Mouse (Mus musculus): ENCODE results near the gene Maff. TPM values are rescaled to one million over a fixed set of nuclear protein-coding genes. Genes with fewer than 3 reads are reported as not detected.

Maff gene
- total RNA-seq (2021): 1 to 10 TPM; 3.8 to 4.0 TPM
- long read RNA-seq, experiment 1, partial matches to known transcripts: 0 of 2 reads
- long read RNA-seq, experiment 1, other reads (novel, unspliced or antisense): 1 of 2 reads
- long read RNA-seq, experiment 2: 0 reads

- no peak for DNase-seq (ENCODE audit: low spot score in 2 of 2)
Measured at GRCm38 (mm10) chr15:79346051-79346793, at the start of gene Maff. Maff (plus strand) TSS chr15:79346621.

- no peak for DNase-seq (ENCODE audit: low spot score in 2 of 2)
Measured at GRCm38 (mm10) chr15:79298553-79298952, 47.9 kb upstream of the Maff start.

GRCm38 (mm10) chr15:79299563-79300155 lies 46.8 kb upstream of the Maff start:
- no peak for DNase-seq (ENCODE audit: low spot score in 2 of 2)

GRCm38 (mm10) chr15:79303725-79304124 lies 42.7 kb upstream of the Maff start:
- no peak for DNase-seq (ENCODE audit: low spot score in 2 of 2)

- no peak for DNase-seq (ENCODE audit: low spot score in 2 of 2)
Measured at GRCm38 (mm10) chr15:79304832-79305231, 41.6 kb upstream of the Maff start.

- DNase-seq (ENCODE audit: low spot score in 2 of 2): no peak
Measured at GRCm38 (mm10) chr15:79306043-79306637, 40.3 kb upstream of the Maff start.

- DNase-seq (ENCODE audit: low spot score in 2 of 2): no peak
Measured at GRCm38 (mm10) chr15:79307861-79308260, 38.6 kb upstream of the Maff start.

GRCm38 (mm10) chr15:79313848-79314369 lies 32.5 kb upstream of the Maff start:
- DNase-seq (ENCODE audit: low spot score in 2 of 2): no peak

GRCm38 (mm10) chr15:79321733-79322190 lies 24.7 kb upstream of the Maff start:
- no peak for DNase-seq (ENCODE audit: low spot score in 2 of 2)

GRCm38 (mm10) chr15:79322281-79322990 lies 24.0 kb upstream of the Maff start:
- no peak for DNase-seq (ENCODE audit: low spot score in 2 of 2)

- DNase-seq (ENCODE audit: low spot score in 2 of 2): peak in 1 of 2 experiments; percentile 62
Measured at GRCm38 (mm10) chr15:79322991-79323790, 23.2 kb upstream of the Maff start.

GRCm38 (mm10) chr15:79323791-79324155 lies 22.6 kb upstream of the Maff start:
- DNase-seq (ENCODE audit: low spot score in 2 of 2): no peak

- DNase-seq (ENCODE audit: low spot score in 2 of 2): no peak
Measured at GRCm38 (mm10) chr15:79324373-79324772, 22.0 kb upstream of the Maff start.

GRCm38 (mm10) chr15:79325742-79326141 lies 20.7 kb upstream of the Maff start:
- DNase-seq (ENCODE audit: low spot score in 2 of 2): no peak

- DNase-seq (ENCODE audit: low spot score in 2 of 2): no peak
Measured at GRCm38 (mm10) chr15:79326264-79326663, 20.2 kb upstream of the Maff start.

- DNase-seq (ENCODE audit: low spot score in 2 of 2): no peak
Measured at GRCm38 (mm10) chr15:79326971-79327961, 19.2 kb upstream of the Maff start.

GRCm38 (mm10) chr15:79328058-79328938 lies 18.1 kb upstream of the Maff start, which contains the start of gene Pla2g6:
Pla2g6 (minus strand) TSS chr15:79328390.
- DNase-seq (ENCODE audit: low spot score in 2 of 2): peak; percentile 96 to 98

GRCm38 (mm10) chr15:79328939-79329275 lies 17.5 kb upstream of the Maff start:
- no peak for DNase-seq (ENCODE audit: low spot score in 2 of 2)

All from gastrocnemius, postnatal 4 days (tissue).